Mouse (Mus musculus): ENCODE measurements around the gene Kif26b. TPM values are rescaled to one million over a fixed set of nuclear protein-coding genes. Genes with fewer than 3 reads are reported as not detected.
A peak's percentile ranks its signal among the peaks of the same experiment; 100 is the strongest.

Kif26b gene
- total and polyA plus RNA-seq, 2 experiments from 2014 or later: 6.4 to 75.8 TPM

- H3K9me3 ChIP-seq (ENCODE audit: low read length): peaks cover 6% of the 10 kb centered on the region
- H3K27me3 ChIP-seq (ENCODE audit: insufficient read depth, low read length): no peaks in the 10 kb centered on the region
- no peak for TF ChIP-seq CTCF (IDR thresholded peaks at IDR 0.05)
- H3K36me3 ChIP-seq (ENCODE audit: insufficient read depth, low read length): no peaks in the 10 kb centered on the region; the same call in 1 of the 2 replicates
- ATAC-seq (ENCODE audit: low FRiP score) (no peak), DNase-seq (ENCODE audit: low spot score) (no peak)
- 79% methylated on average over 4 of the region's 4 CpGs for WGBS
- H3K4me3 ChIP-seq (ENCODE audit: low read depth, low read length): no peak overlapping the region
- no peak overlapping the region for H3K4me2 ChIP-seq (ENCODE audit: low read depth, low read length, poor library complexity, severe bottlenecking)
- no peak overlapping the region for H3K27ac ChIP-seq (ENCODE audit: low read depth, low read length)
- 0 out of 2 replicates have a peak, but pooled peaks cover 4% of the 10 kb centered on the region for H3K4me1 ChIP-seq (ENCODE audit: insufficient read depth, low read length)
- no peak overlapping the region for H3K9ac ChIP-seq (replicated peaks; ENCODE audit: low read length, poor library complexity, severe bottlenecking)
Measured at GRCm38 (mm10) chr1:178573406-178574032, 44.6 kb downstream of the Kif26b start.

GRCm38 (mm10) chr1:178575706-178576105 lies 46.8 kb downstream of the Kif26b start:
- DNase-seq (ENCODE audit: low spot score) (no peak), ATAC-seq (ENCODE audit: low FRiP score) (no peak)
- 87% methylated on average over 2 of the region's 2 CpGs for WGBS
- Histone ChIP-seq H3K9me3 (ENCODE audit: low read length) (peaks cover 6% of the 10 kb centered on the region), H3K4me3 (ENCODE audit: low read depth, low read length) (no peak overlapping the region), H3K27me3 (ENCODE audit: insufficient read depth, low read length) (no peaks in the 10 kb centered on the region), H3K36me3 (ENCODE audit: insufficient read depth, low read length) (no peaks in the 10 kb centered on the region; the same call in 1 of the 2 replicates), H3K27ac (ENCODE audit: low read depth, low read length) (no peak overlapping the region), H3K4me2 (ENCODE audit: low read depth, low read length, poor library complexity, severe bottlenecking) (no peak overlapping the region), H3K9ac (replicated peaks; ENCODE audit: low read length, poor library complexity, severe bottlenecking) (no peak overlapping the region), H3K4me1 (ENCODE audit: insufficient read depth, low read length) (no peaks in the 10 kb centered on the region)
- no peak for TF ChIP-seq CTCF (IDR thresholded peaks at IDR 0.05)

GRCm38 (mm10) chr1:178576926-178577325 lies 48.0 kb downstream of the Kif26b start:
- DNase-seq (ENCODE audit: low spot score) (no peak), ATAC-seq (ENCODE audit: low FRiP score) (no peak)
- no peak overlapping the region for H3K27ac ChIP-seq (ENCODE audit: low read depth, low read length)
- peaks cover 6% of the 10 kb centered on the region for H3K9me3 ChIP-seq (ENCODE audit: low read length)
- TF ChIP-seq CTCF (IDR thresholded peaks at IDR 0.05): no peak
- no peaks in the 10 kb centered on the region for H3K27me3 ChIP-seq (ENCODE audit: insufficient read depth, low read length)
- no peak overlapping the region for H3K4me2 ChIP-seq (ENCODE audit: low read depth, low read length, poor library complexity, severe bottlenecking)
- H3K9ac ChIP-seq (replicated peaks; ENCODE audit: low read length, poor library complexity, severe bottlenecking): no peak overlapping the region
- no peaks in the 10 kb centered on the region; the same call in 1 of the 2 replicates for H3K36me3 ChIP-seq (ENCODE audit: insufficient read depth, low read length)
- H3K4me1 ChIP-seq (ENCODE audit: insufficient read depth, low read length): no peaks in the 10 kb centered on the region
- no peak overlapping the region for H3K4me3 ChIP-seq (ENCODE audit: low read depth, low read length)
- 85% methylated on average over 3 of the region's 3 CpGs for WGBS

GRCm38 (mm10) chr1:178585366-178586020 lies 56.6 kb downstream of the Kif26b start:
- ATAC-seq (ENCODE audit: low FRiP score) (no peak), DNase-seq (ENCODE audit: low spot score) (no peak)
- Histone ChIP-seq H3K4me2 (ENCODE audit: low read depth, low read length, poor library complexity, severe bottlenecking) (no peak overlapping the region), H3K9me3 (ENCODE audit: low read length) (no peaks in the 10 kb centered on the region), H3K27ac (ENCODE audit: low read depth, low read length) (0 out of 2 replicates have a peak overlapping the region, but pooled peaks have one; percentile 18), H3K9ac (replicated peaks; ENCODE audit: low read length, poor library complexity, severe bottlenecking) (no peak overlapping the region), H3K36me3 (ENCODE audit: insufficient read depth, low read length) (no peaks in the 10 kb centered on the region), H3K4me1 (ENCODE audit: insufficient read depth, low read length) (no peaks in the 10 kb centered on the region), H3K27me3 (ENCODE audit: insufficient read depth, low read length) (no peaks in the 10 kb centered on the region; the same call in 1 of the 2 replicates), H3K4me3 (ENCODE audit: low read depth, low read length) (no peak overlapping the region)
- WGBS: 63% methylated on average over 5 of the region's 5 CpGs
- TF ChIP-seq CTCF (IDR thresholded peaks at IDR 0.05): no peak

- Histone ChIP-seq H3K27ac (ENCODE audit: low read depth, low read length) (no peak overlapping the region), H3K36me3 (ENCODE audit: insufficient read depth, low read length) (no peaks in the 10 kb centered on the region), H3K4me2 (ENCODE audit: low read depth, low read length, poor library complexity, severe bottlenecking) (no peak overlapping the region), H3K27me3 (ENCODE audit: insufficient read depth, low read length) (no peaks in the 10 kb centered on the region; the same call in 1 of the 2 replicates), H3K4me1 (ENCODE audit: insufficient read depth, low read length) (no peaks in the 10 kb centered on the region), H3K9ac (replicated peaks; ENCODE audit: low read length, poor library complexity, severe bottlenecking) (no peak overlapping the region), H3K9me3 (ENCODE audit: low read length) (no peaks in the 10 kb centered on the region), H3K4me3 (ENCODE audit: low read depth, low read length) (no peak overlapping the region)
- ATAC-seq (ENCODE audit: low FRiP score): no peak
- no peak for TF ChIP-seq CTCF (IDR thresholded peaks at IDR 0.05)
- DNase-seq (ENCODE audit: low spot score): no peak
- 76% methylated on average over 13 of the region's 13 CpGs for WGBS
Measured at GRCm38 (mm10) chr1:178590229-178591171, 61.6 kb downstream of the Kif26b start.
